Mouse (Mus musculus): ENCODE results near the gene Alg10b.

DNA sequence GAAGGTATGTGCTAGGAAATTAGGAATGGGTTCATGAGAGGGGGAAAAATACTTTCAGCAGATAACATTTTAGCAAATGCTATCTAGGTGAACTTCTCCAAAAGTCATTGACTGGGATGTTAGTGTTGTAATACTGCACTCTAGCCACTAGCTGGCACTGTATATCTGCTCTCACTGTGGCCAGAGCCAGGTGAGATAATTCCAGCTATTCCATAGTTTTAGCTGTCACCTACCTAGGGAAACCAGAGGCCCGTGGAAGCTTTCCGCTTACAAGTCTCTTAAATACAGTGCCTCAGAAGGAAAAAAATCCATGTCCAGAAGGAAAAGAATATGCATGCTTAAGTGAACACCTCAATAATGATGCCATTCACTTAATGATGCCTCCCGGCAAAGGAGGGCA is 25.6 kb downstream of the Alg10b start:
- TF ChIP-seq CTCF (conservative IDR thresholded peaks at IDR 0.05; ENCODE audit: low read length): peak; percentile 100
- TF ChIP-seq POU5F1 (IDR thresholded peaks at IDR 0.05; ENCODE audit: borderline replicate concordance, low read length): no peak
- TF ChIP-seq NANOG (IDR thresholded peaks at IDR 0.05; ENCODE audit: borderline replicate concordance, low read length): no peak

All from E14TG2a.4 (cell line).